Mouse (Mus musculus): ENCODE data around the gene Efemp1. TPM values are rescaled to one million over a fixed set of nuclear protein-coding genes. Genes with fewer than 3 reads are reported as not detected.

Efemp1 gene
- polyA plus RNA-seq, 1 experiment = 11.6 TPM

DNA sequence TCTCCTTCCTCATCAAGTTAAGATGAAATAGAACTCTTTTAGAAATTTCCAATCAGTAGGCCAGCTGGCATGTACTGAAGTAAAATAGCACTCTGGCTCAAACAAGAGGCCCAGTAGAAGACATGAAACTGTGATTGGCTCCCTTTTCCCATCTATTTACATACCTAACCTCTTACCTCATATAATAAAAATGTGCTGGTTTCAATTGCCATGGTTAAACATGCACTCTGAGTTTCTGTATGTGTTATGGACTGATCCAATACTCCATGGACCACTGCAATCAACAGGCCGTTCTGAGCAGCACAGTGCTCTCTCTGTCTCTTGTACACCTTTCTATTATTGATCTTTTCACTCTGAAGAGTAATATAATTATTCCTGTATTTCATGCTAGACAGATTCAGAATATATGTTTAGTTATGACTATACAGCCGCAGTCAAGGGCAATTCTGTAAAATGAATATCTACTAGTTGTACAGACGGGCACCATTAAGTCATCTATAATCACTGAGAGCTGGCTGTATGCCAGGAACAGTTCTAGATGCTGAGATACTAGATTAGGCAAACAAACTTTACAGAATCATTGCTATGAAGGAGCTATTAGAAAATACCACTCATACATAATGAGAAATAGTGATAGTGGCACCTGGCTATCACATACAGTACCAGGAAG, 59.6 kb downstream of the Efemp1 start:
- Histone ChIP-seq H3K4me1 (ENCODE audit: control insufficient read depth, insufficient read depth, insufficient read length, low read length) (no peaks in the 10 kb centered on the region), H3K36me3 (ENCODE audit: control insufficient read depth, insufficient read depth, low read length) (no peaks in the 10 kb centered on the region), H3K27ac (ENCODE audit: insufficient read depth, low read depth, low read length) (no peak overlapping the region), H3K27me3 (ENCODE audit: control insufficient read depth, insufficient read depth, low read length) (no peaks in the 10 kb centered on the region), H3K4me3 (ENCODE audit: low read depth, low read length) (no peak overlapping the region)
- 30% methylated on average over 3 of the region's 3 CpGs for WGBS
- no peak for TF ChIP-seq CTCF (IDR thresholded peaks at IDR 0.05; ENCODE audit: extremely low read depth, insufficient read length, insufficient replicate concordance, low read depth, low read length)
- no peak for TF ChIP-seq POLR2A (IDR thresholded peaks at IDR 0.05; ENCODE audit: low read depth, low read length)

DNA sequence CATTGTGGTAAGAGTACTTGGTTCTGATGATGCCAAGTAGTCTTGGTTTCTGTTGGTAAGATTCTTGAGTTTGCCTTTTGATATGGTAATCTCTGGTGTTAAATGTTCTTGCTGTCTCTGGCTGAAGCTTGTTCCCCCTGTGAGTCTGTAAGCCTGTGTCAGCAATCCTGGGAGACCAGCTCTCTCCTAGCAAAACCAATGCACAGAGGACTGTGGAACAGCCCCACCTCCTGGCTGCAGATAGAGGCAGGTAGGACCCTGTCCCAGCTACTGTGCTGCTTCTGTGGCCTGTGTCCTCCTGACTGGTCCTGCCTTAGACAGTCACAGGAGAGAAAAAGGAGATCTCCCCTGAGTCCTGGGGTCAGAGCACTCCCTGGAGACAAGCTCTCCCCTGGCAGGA, 81.4 kb downstream of the Efemp1 start:
- Histone ChIP-seq H3K4me1 (ENCODE audit: control insufficient read depth, insufficient read depth, insufficient read length, low read length) (no peaks in the 10 kb centered on the region), H3K4me3 (ENCODE audit: low read depth, low read length) (no peak overlapping the region), H3K27me3 (ENCODE audit: control insufficient read depth, insufficient read depth, low read length) (no peaks in the 10 kb centered on the region), H3K27ac (ENCODE audit: insufficient read depth, low read depth, low read length) (no peak overlapping the region), H3K36me3 (ENCODE audit: control insufficient read depth, insufficient read depth, low read length) (no peaks in the 10 kb centered on the region)
- no peak for TF ChIP-seq CTCF (IDR thresholded peaks at IDR 0.05; ENCODE audit: extremely low read depth, insufficient read length, insufficient replicate concordance, low read depth, low read length)
- no peak for TF ChIP-seq POLR2A (IDR thresholded peaks at IDR 0.05; ENCODE audit: low read depth, low read length)

DNA sequence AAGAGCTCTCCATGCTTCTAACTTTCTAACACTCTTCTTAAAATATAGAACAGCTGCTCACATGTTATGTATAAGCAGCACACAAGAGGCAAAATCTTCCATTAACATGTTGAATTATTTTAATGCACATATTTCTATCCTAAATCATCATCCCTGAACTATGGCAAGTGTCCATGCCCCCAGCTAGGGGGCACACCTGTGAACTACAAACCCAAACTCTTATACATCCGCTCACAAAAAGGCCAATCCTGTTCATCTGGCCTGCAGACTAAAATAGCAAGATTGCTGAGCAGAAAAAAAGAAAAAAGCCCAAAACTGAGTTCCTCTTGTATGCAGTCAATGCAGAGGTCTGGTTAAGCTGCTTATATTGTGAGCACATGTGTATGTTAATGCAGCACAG, 86.6 kb downstream of the Efemp1 start:
- Histone ChIP-seq H3K27ac (ENCODE audit: insufficient read depth, low read depth, low read length) (no peak overlapping the region), H3K4me3 (ENCODE audit: low read depth, low read length) (no peak overlapping the region), H3K4me1 (ENCODE audit: control insufficient read depth, insufficient read depth, insufficient read length, low read length) (no peaks in the 10 kb centered on the region), H3K27me3 (ENCODE audit: control insufficient read depth, insufficient read depth, low read length) (no peaks in the 10 kb centered on the region), H3K36me3 (ENCODE audit: control insufficient read depth, insufficient read depth, low read length) (no peaks in the 10 kb centered on the region)
- 82% methylated on average over 1 of the region's 1 CpGs for WGBS
- TF ChIP-seq CTCF (IDR thresholded peaks at IDR 0.05; ENCODE audit: extremely low read depth, insufficient read length, insufficient replicate concordance, low read depth, low read length) (no peak), POLR2A (IDR thresholded peaks at IDR 0.05; ENCODE audit: low read depth, low read length) (no peak)

DNA sequence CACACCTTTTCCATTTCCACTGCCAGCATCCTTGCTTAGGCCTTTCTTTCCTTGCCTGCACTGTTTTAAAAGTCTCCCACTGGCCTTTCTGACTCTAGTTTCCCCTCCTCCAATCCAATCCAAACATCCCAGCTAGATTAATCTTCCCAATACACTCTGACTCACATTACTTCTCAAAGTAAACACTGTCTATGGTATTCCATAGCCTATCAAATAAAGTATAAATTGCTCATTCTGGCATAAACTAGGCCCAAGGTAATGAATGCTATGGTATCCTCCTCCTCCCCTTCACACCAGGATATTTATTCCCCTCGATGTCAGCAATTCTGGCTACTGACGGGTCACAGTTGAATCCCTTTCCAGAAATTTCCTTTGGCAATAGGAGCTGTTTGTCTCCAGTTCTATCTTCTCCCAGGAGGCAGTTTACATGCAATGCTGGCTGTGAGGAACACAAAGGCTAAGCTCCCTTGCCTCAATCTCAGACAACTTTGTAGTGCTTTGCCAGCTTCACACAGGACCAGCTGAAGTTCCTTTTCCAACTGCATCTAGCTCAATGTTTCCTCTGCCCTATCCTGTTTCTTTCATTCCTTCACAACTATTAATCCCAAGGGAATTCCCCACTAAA, 98.7 kb downstream of the Efemp1 start:
- Histone ChIP-seq H3K27me3 (ENCODE audit: control insufficient read depth, insufficient read depth, low read length) (no peaks in the 10 kb centered on the region), H3K36me3 (ENCODE audit: control insufficient read depth, insufficient read depth, low read length) (no peaks in the 10 kb centered on the region), H3K4me1 (ENCODE audit: control insufficient read depth, insufficient read depth, insufficient read length, low read length) (no peaks in the 10 kb centered on the region), H3K27ac (ENCODE audit: insufficient read depth, low read depth, low read length) (no peak overlapping the region), H3K4me3 (ENCODE audit: low read depth, low read length) (no peak overlapping the region)
- 69% methylated on average over 2 of the region's 2 CpGs for WGBS
- no peak for TF ChIP-seq CTCF (IDR thresholded peaks at IDR 0.05; ENCODE audit: extremely low read depth, insufficient read length, insufficient replicate concordance, low read depth, low read length)
- no peak for TF ChIP-seq POLR2A (IDR thresholded peaks at IDR 0.05; ENCODE audit: low read depth, low read length)

DNA sequence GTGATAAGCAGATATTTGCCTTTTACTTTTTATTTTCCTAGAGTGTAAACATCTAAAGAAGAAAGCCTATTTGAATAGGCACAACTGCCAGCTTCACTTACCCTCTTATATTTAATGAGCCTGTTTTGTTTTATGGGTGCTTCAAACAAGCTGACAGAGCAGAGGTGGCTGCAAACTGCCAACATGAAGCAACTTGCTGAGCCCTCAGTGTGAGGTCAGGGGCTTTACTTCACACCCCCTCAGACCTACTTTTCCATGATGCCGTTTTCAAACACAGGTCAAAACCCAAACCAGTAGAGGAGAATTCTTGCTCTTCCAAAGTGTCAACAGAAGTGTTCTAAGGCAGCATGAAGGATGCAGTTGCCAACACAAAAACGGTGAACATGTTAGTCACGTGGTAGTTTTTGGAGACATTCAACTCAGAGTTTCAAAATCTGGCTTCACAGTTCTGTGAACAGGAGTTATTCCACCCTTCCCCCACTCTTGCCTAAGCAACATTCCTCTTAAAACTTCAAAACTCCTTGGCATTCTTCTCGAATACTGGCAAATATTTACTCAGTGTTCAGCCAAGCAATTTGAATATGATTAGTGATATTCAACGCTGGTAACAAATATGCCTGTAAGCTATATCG, 101.8 kb downstream of the Efemp1 start:
- no peak overlapping the region for H3K27ac ChIP-seq (ENCODE audit: insufficient read depth, low read depth, low read length)
- no peaks in the 10 kb centered on the region for H3K4me1 ChIP-seq (ENCODE audit: control insufficient read depth, insufficient read depth, insufficient read length, low read length)
- 32% methylated on average over 6 of the region's 6 CpGs for WGBS
- H3K4me3 ChIP-seq (ENCODE audit: low read depth, low read length) = no peak overlapping the region
- no peaks in the 10 kb centered on the region for H3K27me3 ChIP-seq (ENCODE audit: control insufficient read depth, insufficient read depth, low read length)
- TF ChIP-seq CTCF (IDR thresholded peaks at IDR 0.05; ENCODE audit: extremely low read depth, insufficient read length, insufficient replicate concordance, low read depth, low read length) (no peak), POLR2A (IDR thresholded peaks at IDR 0.05; ENCODE audit: low read depth, low read length) (no peak)
- H3K36me3 ChIP-seq (ENCODE audit: control insufficient read depth, insufficient read depth, low read length) = no peaks in the 10 kb centered on the region

DNA sequence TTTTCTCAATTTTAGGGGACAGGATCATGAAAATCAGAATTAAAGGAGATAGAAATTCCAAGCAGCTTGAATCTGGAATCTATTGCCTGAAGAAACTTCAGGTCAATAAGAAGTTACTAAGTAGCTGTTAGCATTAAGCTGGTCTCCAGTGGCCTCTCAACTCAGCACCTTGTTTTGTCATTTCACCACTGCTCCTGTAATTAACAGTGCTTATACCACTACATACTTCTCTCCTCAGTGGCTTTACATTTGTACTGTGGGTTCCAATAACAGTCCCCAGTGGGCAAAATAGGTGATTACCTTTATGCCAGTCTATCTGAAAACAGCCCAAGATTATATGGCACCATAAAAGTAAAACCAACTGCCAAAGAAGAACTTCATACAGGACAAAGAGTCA, 102.3 kb downstream of the Efemp1 start:
- Histone ChIP-seq H3K4me3 (ENCODE audit: low read depth, low read length) (no peak overlapping the region), H3K36me3 (ENCODE audit: control insufficient read depth, insufficient read depth, low read length) (no peaks in the 10 kb centered on the region), H3K27ac (ENCODE audit: insufficient read depth, low read depth, low read length) (no peak overlapping the region), H3K27me3 (ENCODE audit: control insufficient read depth, insufficient read depth, low read length) (no peaks in the 10 kb centered on the region), H3K4me1 (ENCODE audit: control insufficient read depth, insufficient read depth, insufficient read length, low read length) (no peaks in the 10 kb centered on the region)
- TF ChIP-seq CTCF (IDR thresholded peaks at IDR 0.05; ENCODE audit: extremely low read depth, insufficient read length, insufficient replicate concordance, low read depth, low read length) (no peak), POLR2A (IDR thresholded peaks at IDR 0.05; ENCODE audit: low read depth, low read length) (no peak)

DNA sequence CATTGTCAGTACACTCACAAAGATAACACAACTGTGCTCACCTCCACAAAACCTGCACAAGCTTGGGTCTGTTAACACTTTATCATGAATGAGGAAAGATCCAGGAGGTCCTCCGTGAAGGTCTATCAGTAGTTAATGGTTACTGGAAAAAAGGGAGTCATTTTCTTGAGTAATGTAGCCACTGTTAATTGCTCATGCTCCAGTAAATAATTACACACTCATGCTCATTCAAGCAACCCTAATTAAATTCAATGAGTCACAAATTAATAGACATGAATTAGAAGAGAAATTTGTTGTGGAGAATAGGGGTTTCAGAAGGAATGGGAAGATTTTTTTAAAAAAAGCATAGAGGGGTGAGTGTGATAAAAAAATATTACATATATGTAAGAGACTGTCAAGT, 108.4 kb downstream of the Efemp1 start:
- WGBS = 95% methylated on average over 1 of the region's 1 CpGs
- TF ChIP-seq POLR2A (IDR thresholded peaks at IDR 0.05; ENCODE audit: low read depth, low read length) = no peak
- H3K27ac ChIP-seq (ENCODE audit: insufficient read depth, low read depth, low read length) = no peak overlapping the region
- H3K4me3 ChIP-seq (ENCODE audit: low read depth, low read length) = no peak overlapping the region
- H3K27me3 ChIP-seq (ENCODE audit: control insufficient read depth, insufficient read depth, low read length) = no peaks in the 10 kb centered on the region
- no peaks in the 10 kb centered on the region for H3K36me3 ChIP-seq (ENCODE audit: control insufficient read depth, insufficient read depth, low read length)
- H3K4me1 ChIP-seq (ENCODE audit: control insufficient read depth, insufficient read depth, insufficient read length, low read length) = no peaks in the 10 kb centered on the region
